Mouse (Mus musculus): Measurements from ENCODE around the gene Myo10. TPM values are rescaled to one million over a fixed set of nuclear protein-coding genes. Genes with fewer than 3 reads are reported as not detected.

The Myo10 gene
- polyA plus RNA-seq, 1 experiment from 2014 or later, result 48.4 TPM

DNA sequence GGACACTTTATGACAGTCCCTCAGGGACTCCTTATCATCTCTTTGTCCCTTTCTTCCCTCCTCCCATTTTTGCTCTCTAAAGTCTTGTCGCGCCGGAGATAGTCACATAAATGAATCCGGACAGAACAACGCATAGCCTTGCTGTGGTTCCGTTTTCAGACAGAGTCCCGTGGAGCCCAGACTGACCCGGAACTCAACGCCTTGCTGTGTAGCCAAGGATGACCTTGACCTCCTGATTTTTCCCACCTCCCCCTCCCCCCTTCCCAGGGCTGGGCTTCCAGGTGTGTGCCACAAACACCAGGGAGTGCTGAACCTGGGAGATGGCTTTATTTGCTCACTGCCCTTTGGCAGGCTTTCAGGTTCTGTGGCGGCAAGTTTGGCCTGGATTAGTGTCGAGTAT is 10.6 kb downstream of the Myo10 start:
- H3K9ac ChIP-seq (ENCODE audit: low read length), result no peak overlapping the region
- H3K36me3 ChIP-seq (ENCODE audit: control insufficient read depth, insufficient read depth, low read length), result no peaks in the 10 kb centered on the region
- H3K4me1 ChIP-seq (ENCODE audit: control insufficient read depth, insufficient read depth, low read length), result peaks cover 29% of the 10 kb centered on the region
- DNase-seq (ENCODE audit: low spot score), result no peak
- no peak for ATAC-seq (ENCODE audit: insufficient number of reproducible peaks, low FRiP score, low TSS enrichment, low read depth)
- no peak overlapping the region for H3K27ac ChIP-seq (replicated peaks; ENCODE audit: low read depth, low read length)
- no peak overlapping the region for H3K4me2 ChIP-seq (ENCODE audit: low read depth, severe bottlenecking)
- WGBS, result 84% methylated on average over 11 of the region's 11 CpGs
- no peaks in the 10 kb centered on the region for H3K9me3 ChIP-seq (ENCODE audit: control insufficient read depth, low read length)
- no peaks in the 10 kb centered on the region for H3K27me3 ChIP-seq (ENCODE audit: control insufficient read depth, insufficient read depth, low read length)
- H3K4me3 ChIP-seq (ENCODE audit: low read depth, low read length), result no peak overlapping the region

DNA sequence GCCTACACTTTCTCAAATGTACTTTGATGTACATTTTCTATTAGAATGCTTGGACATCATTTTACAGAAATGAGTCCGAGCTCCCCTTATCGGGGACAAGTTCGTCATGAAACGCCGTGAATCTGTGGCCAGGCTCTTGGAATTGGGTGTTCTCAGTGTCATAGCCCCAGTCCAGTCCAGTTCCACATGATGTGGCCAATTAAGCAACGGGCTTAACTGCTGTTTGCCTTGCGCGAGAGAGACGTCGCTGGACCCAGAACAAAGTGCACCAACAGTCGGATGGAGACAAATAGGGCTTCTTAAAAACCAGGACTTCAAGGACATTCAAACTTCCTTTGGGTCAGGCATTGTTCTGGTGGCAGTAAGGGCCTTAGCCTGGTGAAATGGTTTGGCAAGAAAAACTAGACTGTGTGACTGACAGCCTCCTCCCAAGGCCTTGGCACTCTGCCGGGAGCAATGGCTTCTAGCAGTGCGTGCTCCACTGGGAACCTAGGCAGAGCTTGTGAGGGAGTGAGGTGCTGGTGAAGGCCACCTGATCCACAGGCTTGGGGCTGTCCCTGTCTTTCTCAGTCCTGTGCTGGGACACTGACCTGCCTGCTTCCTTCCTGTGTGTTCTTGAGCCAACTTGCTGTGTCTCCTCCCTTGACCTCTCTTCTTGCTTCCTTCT is 11.5 kb downstream of the Myo10 start:
- ATAC-seq (ENCODE audit: insufficient number of reproducible peaks, low FRiP score, low TSS enrichment, low read depth) (no peak), DNase-seq (ENCODE audit: low spot score) (no peak)
- Histone ChIP-seq H3K4me2 (ENCODE audit: low read depth, severe bottlenecking) (no peak overlapping the region), H3K9ac (ENCODE audit: low read length) (no peak overlapping the region), H3K27me3 (ENCODE audit: control insufficient read depth, insufficient read depth, low read length) (no peaks in the 10 kb centered on the region), H3K27ac (replicated peaks; ENCODE audit: low read depth, low read length) (no peak overlapping the region), H3K9me3 (ENCODE audit: control insufficient read depth, low read length) (no peaks in the 10 kb centered on the region), H3K4me1 (ENCODE audit: control insufficient read depth, insufficient read depth, low read length) (peaks cover 29% of the 10 kb centered on the region), H3K4me3 (ENCODE audit: low read depth, low read length) (no peak overlapping the region), H3K36me3 (ENCODE audit: control insufficient read depth, insufficient read depth, low read length) (no peaks in the 10 kb centered on the region)
- 91% methylated on average over 13 of the region's 13 CpGs for WGBS

DNA sequence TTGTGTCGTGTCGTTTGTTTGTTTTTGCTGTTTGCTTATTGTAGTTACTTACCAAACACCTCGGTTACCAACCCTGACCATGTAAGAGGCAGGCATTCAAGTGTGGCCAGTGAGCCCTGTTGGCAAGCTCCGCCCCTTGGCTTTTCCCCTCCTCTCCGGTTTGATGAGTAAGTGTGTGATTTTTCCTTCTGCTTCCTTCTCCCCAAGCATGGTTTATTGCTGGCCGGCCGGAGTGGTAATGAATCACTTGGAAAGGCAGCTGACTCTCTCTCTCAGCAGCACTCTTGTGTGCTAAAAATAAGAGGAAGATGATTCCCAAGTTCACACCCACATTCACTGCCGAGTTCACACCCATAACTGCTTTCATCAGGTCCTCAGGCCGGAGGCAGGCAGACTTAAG is 15.4 kb downstream of the Myo10 start:
- WGBS, result 60% methylated on average over 9 of the region's 9 CpGs
- Histone ChIP-seq H3K9ac (ENCODE audit: low read length) (no peak overlapping the region), H3K36me3 (ENCODE audit: control insufficient read depth, insufficient read depth, low read length) (no peaks in the 10 kb centered on the region), H3K4me2 (ENCODE audit: low read depth, severe bottlenecking) (no peak overlapping the region), H3K4me3 (ENCODE audit: low read depth, low read length) (no peak overlapping the region), H3K27me3 (ENCODE audit: control insufficient read depth, insufficient read depth, low read length) (no peaks in the 10 kb centered on the region), H3K4me1 (ENCODE audit: control insufficient read depth, insufficient read depth, low read length) (peaks cover 35% of the 10 kb centered on the region), H3K9me3 (ENCODE audit: control insufficient read depth, low read length) (no peaks in the 10 kb centered on the region), H3K27ac (replicated peaks; ENCODE audit: low read depth, low read length) (no peak overlapping the region)
- no peak for ATAC-seq (ENCODE audit: insufficient number of reproducible peaks, low FRiP score, low TSS enrichment, low read depth)
- no peak for DNase-seq (ENCODE audit: low spot score)

DNA sequence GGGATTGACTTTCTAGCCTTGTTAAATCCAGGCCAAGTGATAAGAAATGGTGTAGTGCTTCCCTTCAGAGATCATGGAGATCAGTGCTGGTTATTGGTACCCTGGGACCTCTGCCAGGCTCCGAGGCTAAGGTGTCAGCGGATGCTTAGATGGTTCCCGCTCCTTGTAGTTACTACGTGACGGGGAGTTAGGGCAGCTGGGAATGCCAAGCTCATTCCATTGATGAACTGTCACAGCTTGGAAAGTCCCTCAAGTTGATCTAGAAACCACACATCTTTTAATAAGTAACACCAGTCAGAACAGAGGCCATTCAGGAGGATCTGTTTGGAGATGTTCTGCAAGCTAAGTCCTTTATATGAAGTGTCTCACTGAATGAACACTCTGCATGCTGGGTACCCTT is 16.9 kb downstream of the Myo10 start:
- ATAC-seq (ENCODE audit: insufficient number of reproducible peaks, low FRiP score, low TSS enrichment, low read depth) (no peak), DNase-seq (ENCODE audit: low spot score) (no peak)
- H3K27ac ChIP-seq (replicated peaks; ENCODE audit: low read depth, low read length), result no peak overlapping the region
- no peaks in the 10 kb centered on the region for H3K27me3 ChIP-seq (ENCODE audit: control insufficient read depth, insufficient read depth, low read length)
- H3K4me3 ChIP-seq (ENCODE audit: low read depth, low read length), result no peak overlapping the region
- H3K9me3 ChIP-seq (ENCODE audit: control insufficient read depth, low read length), result no peaks in the 10 kb centered on the region
- no peak overlapping the region for H3K4me2 ChIP-seq (ENCODE audit: low read depth, severe bottlenecking)
- peaks cover 38% of the 10 kb centered on the region for H3K4me1 ChIP-seq (ENCODE audit: control insufficient read depth, insufficient read depth, low read length)
- no peak overlapping the region for H3K9ac ChIP-seq (ENCODE audit: low read length)
- H3K36me3 ChIP-seq (ENCODE audit: control insufficient read depth, insufficient read depth, low read length), result no peaks in the 10 kb centered on the region
- WGBS, result 91% methylated on average over 5 of the region's 5 CpGs

DNA sequence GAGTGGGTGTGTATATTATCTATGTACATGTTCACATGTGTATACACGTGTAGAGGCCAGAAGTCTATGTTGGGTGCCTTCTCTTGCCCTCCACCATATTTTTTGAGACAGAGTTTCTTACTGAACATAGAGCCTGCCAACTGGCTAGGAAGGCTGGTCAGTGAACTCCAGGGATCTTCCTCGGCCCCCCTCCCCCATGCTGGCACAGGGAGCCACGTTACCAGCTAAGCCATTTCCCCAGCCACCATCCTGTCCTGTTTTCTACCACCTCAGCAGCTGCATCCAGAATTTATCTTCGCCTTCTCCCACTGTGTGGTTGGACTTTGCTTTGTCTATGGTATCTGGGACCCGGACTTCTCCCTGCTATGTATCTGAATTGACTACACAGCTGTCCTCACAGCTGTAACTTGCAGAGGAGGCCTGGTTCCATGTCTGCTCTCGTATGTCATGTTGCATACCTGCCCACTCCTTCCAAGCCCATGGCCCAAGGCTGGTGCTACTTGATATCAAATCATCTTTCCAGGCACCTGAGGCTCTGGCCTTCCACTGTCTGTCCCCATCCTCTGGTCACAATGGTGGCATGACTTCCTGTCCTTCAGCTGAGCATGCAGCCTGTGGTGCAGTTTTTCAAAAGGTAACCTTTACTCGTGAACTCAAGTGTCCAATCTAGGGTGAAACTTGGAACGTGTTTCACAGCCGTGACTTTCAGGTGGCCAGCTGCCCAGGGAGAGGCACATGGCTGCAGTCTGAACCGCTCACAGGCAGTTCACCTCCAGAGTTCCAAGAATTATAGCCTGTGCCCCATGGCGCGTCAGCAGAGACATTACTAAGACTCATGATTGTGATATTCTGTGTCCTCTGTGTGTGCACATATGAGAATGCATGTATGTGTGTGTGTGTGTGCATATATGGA is 18.8 kb downstream of the Myo10 start:
- no peak for ATAC-seq (ENCODE audit: insufficient number of reproducible peaks, low FRiP score, low TSS enrichment, low read depth)
- H3K4me2 ChIP-seq (ENCODE audit: low read depth, severe bottlenecking), result no peak overlapping the region

DNA sequence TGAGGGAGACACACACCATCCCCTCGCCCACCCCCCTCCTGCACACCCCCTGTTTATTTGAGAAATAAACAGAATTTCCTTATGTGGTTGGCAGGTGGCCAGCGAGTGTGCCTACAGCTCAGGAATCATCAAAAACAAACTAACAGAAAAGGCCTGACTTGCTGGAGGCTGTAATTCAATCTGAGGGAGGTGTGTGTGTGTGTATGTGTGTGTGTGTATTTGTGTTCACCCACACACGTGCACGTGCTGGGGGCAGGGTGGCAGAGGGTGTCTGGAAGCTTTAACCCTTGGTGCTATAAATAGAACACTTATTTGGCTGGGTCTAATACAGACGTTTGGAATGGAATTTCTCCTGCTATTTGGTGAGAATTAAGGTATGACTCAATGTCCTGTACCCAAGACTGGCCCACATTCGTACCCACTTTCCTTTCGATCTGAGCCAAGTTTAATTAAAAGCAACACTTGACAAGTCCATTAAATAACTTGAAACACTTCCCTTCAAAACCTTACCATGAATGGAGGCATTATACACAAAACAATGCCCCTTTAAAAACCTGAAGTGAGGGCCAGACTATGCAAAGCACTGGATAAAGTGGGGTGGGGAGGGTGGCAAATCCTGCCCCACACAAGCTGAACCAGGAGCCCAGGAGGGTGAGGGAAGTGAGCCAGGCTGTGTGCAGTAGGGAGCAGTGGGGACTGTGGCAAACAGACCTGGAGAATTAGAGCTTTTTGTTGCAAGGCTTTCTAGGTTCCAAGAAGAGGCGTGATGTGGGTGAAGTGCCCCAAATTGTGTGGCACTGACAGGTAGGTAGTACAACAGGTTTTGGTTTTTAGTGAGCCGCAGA is 20.1 kb downstream of the Myo10 start:
- Histone ChIP-seq H3K9me3 (ENCODE audit: control insufficient read depth, low read length) (no peaks in the 10 kb centered on the region), H3K36me3 (ENCODE audit: control insufficient read depth, insufficient read depth, low read length) (no peaks in the 10 kb centered on the region), H3K9ac (ENCODE audit: low read length) (no peak overlapping the region), H3K27ac (replicated peaks; ENCODE audit: low read depth, low read length) (peak overlapping the region; percentile 77), H3K27me3 (ENCODE audit: control insufficient read depth, insufficient read depth, low read length) (no peaks in the 10 kb centered on the region), H3K4me2 (ENCODE audit: low read depth, severe bottlenecking) (no peak overlapping the region), H3K4me3 (ENCODE audit: low read depth, low read length) (no peak overlapping the region), H3K4me1 (ENCODE audit: control insufficient read depth, insufficient read depth, low read length) (peaks cover 25% of the 10 kb centered on the region)
- peak; percentile 64 for DNase-seq (ENCODE audit: low spot score)
- WGBS, result 42% methylated on average over 9 of the region's 9 CpGs
- ATAC-seq (ENCODE audit: insufficient number of reproducible peaks, low FRiP score, low TSS enrichment, low read depth), result peak; percentile 84

More for the DNA sequence above, 18.8 kb downstream of the Myo10 start:
- H3K27ac ChIP-seq (replicated peaks; ENCODE audit: low read depth, low read length), result peak overlapping the region; percentile 77
- H3K36me3 ChIP-seq (ENCODE audit: control insufficient read depth, insufficient read depth, low read length), result no peaks in the 10 kb centered on the region
- DNase-seq (ENCODE audit: low spot score), result no peak
- H3K9me3 ChIP-seq (ENCODE audit: control insufficient read depth, low read length), result no peaks in the 10 kb centered on the region
- no peaks in the 10 kb centered on the region for H3K27me3 ChIP-seq (ENCODE audit: control insufficient read depth, insufficient read depth, low read length)
- WGBS, result 74% methylated on average over 12 of the region's 12 CpGs
- H3K9ac ChIP-seq (ENCODE audit: low read length), result no peak overlapping the region
- H3K4me1 ChIP-seq (ENCODE audit: control insufficient read depth, insufficient read depth, low read length), result peaks cover 32% of the 10 kb centered on the region
- no peak overlapping the region for H3K4me3 ChIP-seq (ENCODE audit: low read depth, low read length)

DNA sequence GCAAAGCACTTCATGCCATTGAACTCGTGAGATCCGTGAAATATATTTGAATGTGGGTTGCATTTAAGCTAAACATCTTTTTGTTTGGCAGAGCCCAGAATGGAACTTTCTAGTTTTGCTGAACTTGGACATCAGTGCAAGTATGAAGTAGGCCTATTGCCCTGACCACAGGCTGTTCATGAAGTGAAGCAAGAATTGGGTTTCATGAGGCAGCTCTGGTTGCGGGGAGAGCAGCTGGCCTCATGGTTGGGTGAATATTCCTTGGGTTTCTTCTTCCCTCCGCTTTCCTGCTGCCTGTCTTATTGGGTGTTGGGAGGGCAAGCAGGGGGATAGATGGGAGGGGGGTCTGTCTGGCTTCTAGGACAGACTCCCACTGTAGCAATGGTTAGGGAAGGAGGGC is 23.5 kb downstream of the Myo10 start:
- DNase-seq (ENCODE audit: low spot score) (no peak), ATAC-seq (ENCODE audit: insufficient number of reproducible peaks, low FRiP score, low TSS enrichment, low read depth) (no peak)
- no peak overlapping the region for H3K4me3 ChIP-seq (ENCODE audit: low read depth, low read length)
- 90% methylated on average over 4 of the region's 4 CpGs for WGBS
- no peak overlapping the region for H3K4me2 ChIP-seq (ENCODE audit: low read depth, severe bottlenecking)
- H3K9me3 ChIP-seq (ENCODE audit: control insufficient read depth, low read length), result no peaks in the 10 kb centered on the region
- peaks cover 31% of the 10 kb centered on the region for H3K4me1 ChIP-seq (ENCODE audit: control insufficient read depth, insufficient read depth, low read length)
- H3K27ac ChIP-seq (replicated peaks; ENCODE audit: low read depth, low read length), result no peak overlapping the region
- no peak overlapping the region for H3K9ac ChIP-seq (ENCODE audit: low read length)
- no peaks in the 10 kb centered on the region for H3K27me3 ChIP-seq (ENCODE audit: control insufficient read depth, insufficient read depth, low read length)
- no peaks in the 10 kb centered on the region for H3K36me3 ChIP-seq (ENCODE audit: control insufficient read depth, insufficient read depth, low read length)

DNA sequence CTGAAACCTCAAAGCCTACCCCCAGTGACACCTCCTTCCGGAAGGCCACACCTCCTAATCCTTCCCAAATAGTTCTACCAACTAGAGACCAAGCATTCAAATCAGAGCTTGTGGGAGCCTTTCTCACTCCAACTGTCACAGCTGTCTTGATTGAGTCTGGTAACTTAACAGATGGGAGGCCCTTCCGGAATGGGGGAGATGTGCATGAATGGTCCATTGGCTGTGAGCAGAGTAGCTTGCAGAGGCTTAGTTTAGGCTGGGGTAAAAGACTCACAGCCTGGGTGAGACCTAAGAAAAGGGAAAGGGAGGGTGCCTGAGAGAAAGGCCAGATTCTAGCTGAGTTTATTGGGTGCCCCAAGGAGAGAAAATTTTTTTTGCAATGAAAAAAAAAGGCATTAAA is 26.0 kb downstream of the Myo10 start:
- whole genome bisulfite sequencing, result 87% methylated on average over 2 of the region's 2 CpGs
- no peaks in the 10 kb centered on the region for H3K27me3 ChIP-seq (ENCODE audit: control insufficient read depth, insufficient read depth, low read length)
- H3K27ac ChIP-seq (replicated peaks; ENCODE audit: low read depth, low read length), result no peak overlapping the region
- no peaks in the 10 kb centered on the region for H3K9me3 ChIP-seq (ENCODE audit: control insufficient read depth, low read length)
- no peak overlapping the region for H3K9ac ChIP-seq (ENCODE audit: low read length)
- H3K36me3 ChIP-seq (ENCODE audit: control insufficient read depth, insufficient read depth, low read length), result no peaks in the 10 kb centered on the region
- no peak overlapping the region for H3K4me2 ChIP-seq (ENCODE audit: low read depth, severe bottlenecking)
- no peak for ATAC-seq (ENCODE audit: insufficient number of reproducible peaks, low FRiP score, low TSS enrichment, low read depth)
- DNase-seq (ENCODE audit: low spot score), result no peak
- no peak overlapping the region for H3K4me3 ChIP-seq (ENCODE audit: low read depth, low read length)
- H3K4me1 ChIP-seq (ENCODE audit: control insufficient read depth, insufficient read depth, low read length), result peaks cover 25% of the 10 kb centered on the region
